Mouse (Mus musculus) embryonic facial prominence, embryonic 12.5 days (tissue): Measurements from ENCODE around the gene Xylt1. TPM values are rescaled to one million over a fixed set of nuclear protein-coding genes. Genes with fewer than 3 reads are reported as not detected.

Source experiments
- ATAC-seq: fragments of 200-750 bp; cut with Nextera tagmentation; 2 replicates; pipeline ENCODE4 v1.8.0; 2017; ENCODE audit not compliant: insufficient number of reproducible peaks, insufficient read depth, low FRiP score, low TSS enrichment
- H3K27ac ChIP-seq: fragments of 300-500 bp; sonication (generic); 2 replicates; pipeline ENCODE4 v1.5.1; 2016; ENCODE audit warnings: mild to moderate bottlenecking
- H3K27me3 ChIP-seq: fragments of 300-500 bp; sonication (generic); 2 replicates; pipeline ENCODE4 v1.6.1; 2016; ENCODE audit warnings: mild to moderate bottlenecking, moderate library complexity
- H3K36me3 ChIP-seq: fragments of 300-500 bp; sonication (generic); 2 replicates; pipeline ENCODE4 v1.6.1; 2016; ENCODE audit warnings: mild to moderate bottlenecking
- H3K4me1 ChIP-seq: fragments of 300-500 bp; sonication (generic); 2 replicates; pipeline ENCODE4 v1.6.1; 2016
- H3K4me2 ChIP-seq: fragments of 300-500 bp; sonication (generic); replicated peaks from 2 replicates; pipeline ENCODE4 v1.6.1; 2016; ENCODE audit warnings: mild to moderate bottlenecking, moderate library complexity
- H3K4me3 ChIP-seq: fragments of 300-500 bp; sonication (generic); 2 replicates; pipeline ENCODE4 v1.5.1; 2016; ENCODE audit warnings: mild to moderate bottlenecking
- H3K9ac ChIP-seq: fragments of 300-500 bp; sonication (generic); 2 replicates; pipeline ENCODE4 v1.6.1; 2016; ENCODE audit warnings: mild to moderate bottlenecking, moderate library complexity
- H3K9me3 ChIP-seq: fragments of 300-500 bp; sonication (generic); 2 replicates; pipeline ENCODE4 v1.6.1; 2016; ENCODE audit warnings: mild to moderate bottlenecking, moderate library complexity
- WGBS: fragments of 180-500 bp; shearing (Covaris S2); methylation state at CpG from one replicate; pipeline ENCODE4 v1.1.7; 2016; 5-methylcytosine and 5-hydroxymethylcytosine counted together
- polyA plus RNA-seq: library from polyadenylated mRNA; unstranded; fragments of >200 nt; fragmentation: Nextera tagmentation; extraction: Ambion mirVana; gene quantifications from 2 replicates; pipeline ENCODE4 v1.2.1, GENCODE M21; 2016

The Xylt1 gene
- polyA plus RNA-seq, 1 experiment from 2014 or later: 2.0 TPM

- H3K9me3 ChIP-seq: no peaks in the 10 kb centered on the region
- no peak for ATAC-seq
- H3K36me3 ChIP-seq: no peaks in the 10 kb centered on the region
- WGBS: 51% methylated on average over 2 of the region's 2 CpGs
- H3K4me1 ChIP-seq: peaks cover 11% of the 10 kb centered on the region
- H3K9ac ChIP-seq: no peak overlapping the region
- H3K4me2 ChIP-seq: no peak overlapping the region
- H3K27me3 ChIP-seq: no peaks in the 10 kb centered on the region
- H3K4me3 ChIP-seq: no peak overlapping the region
- no peak overlapping the region for H3K27ac ChIP-seq
Observed at GRCm38 (mm10) chr7:117555735-117556134, 175.0 kb downstream of the Xylt1 start.

- Histone ChIP-seq H3K9ac (no peak overlapping the region), H3K9me3 (no peaks in the 10 kb centered on the region), H3K4me2 (no peak overlapping the region), H3K27me3 (no peaks in the 10 kb centered on the region), H3K4me1 (peaks cover 7% of the 10 kb centered on the region), H3K27ac (no peak overlapping the region), H3K36me3 (no peaks in the 10 kb centered on the region), H3K4me3 (no peak overlapping the region)
- WGBS: 74% methylated on average over 2 of the region's 2 CpGs
- no peak for ATAC-seq
Observed at GRCm38 (mm10) chr7:117558166-117558565, 177.4 kb downstream of the Xylt1 start.

GRCm38 (mm10) chr7:117559051-117559450 lies 178.3 kb downstream of the Xylt1 start:
- H3K27ac ChIP-seq: no peak overlapping the region
- ATAC-seq: no peak
- no peak overlapping the region for H3K9ac ChIP-seq
- no peaks in the 10 kb centered on the region for H3K27me3 ChIP-seq
- H3K4me3 ChIP-seq: no peak overlapping the region
- no peak overlapping the region for H3K4me2 ChIP-seq
- H3K4me1 ChIP-seq: peaks cover 5% of the 10 kb centered on the region; the same call in 1 of the 2 replicates
- H3K36me3 ChIP-seq: no peaks in the 10 kb centered on the region
- 79% methylated on average over 3 of the region's 3 CpGs for WGBS
- H3K9me3 ChIP-seq: no peaks in the 10 kb centered on the region

GRCm38 (mm10) chr7:117563939-117564499 lies 183.2 kb downstream of the Xylt1 start:
- no peak for ATAC-seq
- H3K9me3 ChIP-seq: no peaks in the 10 kb centered on the region
- no peaks in the 10 kb centered on the region for H3K4me1 ChIP-seq
- H3K4me3 ChIP-seq: no peak overlapping the region
- WGBS: 59% methylated on average over 9 of the region's 9 CpGs
- H3K27ac ChIP-seq: no peak overlapping the region
- H3K27me3 ChIP-seq: no peaks in the 10 kb centered on the region
- no peaks in the 10 kb centered on the region for H3K36me3 ChIP-seq
- H3K9ac ChIP-seq: no peak overlapping the region
- no peak overlapping the region for H3K4me2 ChIP-seq

- no peak for ATAC-seq
- no peaks in the 10 kb centered on the region for H3K27me3 ChIP-seq
- H3K36me3 ChIP-seq: no peaks in the 10 kb centered on the region
- no peak overlapping the region for H3K4me2 ChIP-seq
- WGBS: 84% methylated on average over 4 of the region's 4 CpGs
- no peaks in the 10 kb centered on the region for H3K9me3 ChIP-seq
- H3K27ac ChIP-seq: no peak overlapping the region
- no peaks in the 10 kb centered on the region for H3K4me1 ChIP-seq
- H3K4me3 ChIP-seq: no peak overlapping the region
- no peak overlapping the region for H3K9ac ChIP-seq
Observed at GRCm38 (mm10) chr7:117564627-117565026, 183.8 kb downstream of the Xylt1 start.

GRCm38 (mm10) chr7:117566115-117566514 lies 185.3 kb downstream of the Xylt1 start:
- no peak for ATAC-seq
- Histone ChIP-seq H3K27me3 (no peaks in the 10 kb centered on the region), H3K9ac (no peak overlapping the region), H3K4me1 (no peaks in the 10 kb centered on the region), H3K4me2 (no peak overlapping the region), H3K4me3 (no peak overlapping the region), H3K9me3 (no peaks in the 10 kb centered on the region), H3K36me3 (no peaks in the 10 kb centered on the region), H3K27ac (no peak overlapping the region)
- WGBS: 63% methylated on average over 2 of the region's 2 CpGs

- Histone ChIP-seq H3K27ac (no peak overlapping the region), H3K9me3 (no peaks in the 10 kb centered on the region), H3K9ac (no peak overlapping the region), H3K4me2 (no peak overlapping the region), H3K4me1 (no peaks in the 10 kb centered on the region), H3K36me3 (no peaks in the 10 kb centered on the region), H3K4me3 (no peak overlapping the region), H3K27me3 (no peaks in the 10 kb centered on the region)
- WGBS: 77% methylated on average over 1 of the region's 1 CpGs
- ATAC-seq: no peak
Observed at GRCm38 (mm10) chr7:117566833-117567232, 186.1 kb downstream of the Xylt1 start.

GRCm38 (mm10) chr7:117567252-117567651 lies 186.5 kb downstream of the Xylt1 start:
- ATAC-seq: no peak
- no peak overlapping the region for H3K9ac ChIP-seq
- WGBS: 72% methylated on average over 5 of the region's 5 CpGs

GRCm38 (mm10) chr7:117567653-117568340 lies 187.0 kb downstream of the Xylt1 start:
- H3K4me3 ChIP-seq: no peak overlapping the region
- 71% methylated on average over 11 of the region's 11 CpGs for WGBS
- no peaks in the 10 kb centered on the region for H3K4me1 ChIP-seq
- no peaks in the 10 kb centered on the region for H3K9me3 ChIP-seq
- H3K9ac ChIP-seq: no peak overlapping the region
- no peak overlapping the region for H3K27ac ChIP-seq
- no peak for ATAC-seq
- H3K27me3 ChIP-seq: no peaks in the 10 kb centered on the region
- H3K4me2 ChIP-seq: no peak overlapping the region
- no peaks in the 10 kb centered on the region for H3K36me3 ChIP-seq

More at GRCm38 (mm10) chr7:117567252-117567651, 186.5 kb downstream of the Xylt1 start:
- H3K4me1 ChIP-seq: no peaks in the 10 kb centered on the region
- H3K4me2 ChIP-seq: no peak overlapping the region
- H3K9me3 ChIP-seq: no peaks in the 10 kb centered on the region
- no peaks in the 10 kb centered on the region for H3K27me3 ChIP-seq
- no peak overlapping the region for H3K27ac ChIP-seq
- H3K4me3 ChIP-seq: no peak overlapping the region
- no peaks in the 10 kb centered on the region for H3K36me3 ChIP-seq

GRCm38 (mm10) chr7:117571131-117571530 lies 190.4 kb downstream of the Xylt1 start:
- WGBS: 87% methylated on average over 2 of the region's 2 CpGs
- H3K27me3 ChIP-seq: no peaks in the 10 kb centered on the region
- no peak overlapping the region for H3K27ac ChIP-seq
- ATAC-seq: no peak
- H3K9me3 ChIP-seq: no peaks in the 10 kb centered on the region
- no peaks in the 10 kb centered on the region for H3K4me1 ChIP-seq
- no peak overlapping the region for H3K9ac ChIP-seq
- H3K4me2 ChIP-seq: no peak overlapping the region
- no peak overlapping the region for H3K4me3 ChIP-seq
- no peaks in the 10 kb centered on the region for H3K36me3 ChIP-seq

GRCm38 (mm10) chr7:117571713-117572112 lies 190.9 kb downstream of the Xylt1 start:
- 72% methylated on average over 5 of the region's 5 CpGs for WGBS

GRCm38 (mm10) chr7:117573170-117573569 lies 192.4 kb downstream of the Xylt1 start:
- no peaks in the 10 kb centered on the region for H3K9me3 ChIP-seq
- ATAC-seq: no peak
- H3K27ac ChIP-seq: no peak overlapping the region
- no peaks in the 10 kb centered on the region for H3K27me3 ChIP-seq
- no peaks in the 10 kb centered on the region for H3K36me3 ChIP-seq
- H3K4me1 ChIP-seq: no peaks in the 10 kb centered on the region
- 68% methylated on average over 6 of the region's 6 CpGs for WGBS
- H3K9ac ChIP-seq: no peak overlapping the region
- H3K4me3 ChIP-seq: no peak overlapping the region
- H3K4me2 ChIP-seq: no peak overlapping the region

More at GRCm38 (mm10) chr7:117571713-117572112, 190.9 kb downstream of the Xylt1 start:
- Histone ChIP-seq H3K9ac (no peak overlapping the region), H3K27ac (no peak overlapping the region), H3K27me3 (no peaks in the 10 kb centered on the region), H3K36me3 (no peaks in the 10 kb centered on the region), H3K4me2 (no peak overlapping the region), H3K4me1 (no peaks in the 10 kb centered on the region), H3K9me3 (no peaks in the 10 kb centered on the region), H3K4me3 (no peak overlapping the region)
- ATAC-seq: no peak
